Mouse (Mus musculus) thymus, adult 2 months (tissue): Measurements from ENCODE around the gene Loxl1.

ENCODE experiments used
- CTCF ChIP-seq: fragments of 200-500 bp; IDR thresholded peaks from 2 replicates; pipeline ENCODE4 v1.5.1; 2012; ENCODE audit warnings: mild to moderate bottlenecking, control low read depth, low read length, moderate library complexity, borderline replicate concordance; ENCODE audit not compliant: control insufficient read depth, poor library complexity, insufficient read depth; ENCODE audit errors: extremely low read depth
- POLR2A ChIP-seq: fragments of 200-500 bp; IDR thresholded peaks from 2 replicates; pipeline ENCODE4 v1.6.1; 2012; ENCODE audit warnings: mild to moderate bottlenecking, low read length, control low read depth, moderate library complexity; ENCODE audit not compliant: control insufficient read depth, poor library complexity, insufficient read depth; ENCODE audit errors: extremely low read depth

DNA sequence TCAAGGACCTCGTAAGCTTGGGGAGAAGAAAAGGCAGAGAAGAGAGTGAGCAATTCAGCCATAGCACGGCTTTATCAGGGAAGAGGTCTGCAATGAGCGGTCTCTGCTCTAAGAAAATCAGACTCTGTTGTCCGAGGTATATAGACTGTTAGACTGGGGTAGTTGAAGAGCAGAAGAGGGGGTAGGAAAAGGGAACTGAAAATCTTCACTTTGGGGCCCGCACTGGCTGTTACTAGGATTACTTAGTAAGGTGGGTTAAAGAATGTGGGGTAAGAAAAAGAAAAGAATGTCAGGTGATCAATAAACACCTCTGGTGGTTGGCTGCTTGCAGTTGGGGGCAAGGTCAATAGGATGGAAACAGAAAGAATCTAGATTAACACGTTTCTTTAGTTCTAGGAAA lies 40.2 kb upstream of the Loxl1 start:
- TF ChIP-seq CTCF (no peak), POLR2A (no peak)
